Mouse (Mus musculus) E14TG2a.4 (cell line): ENCODE results near the gene Eif2s1.

Source experiments
- CTCF ChIP-seq: conservative IDR thresholded peaks from 2 replicates; pipeline ENCODE4 v1.5.1; 2014; ENCODE audit warnings: low read length
- POU5F1 ChIP-seq: IDR thresholded peaks from 2 replicates; pipeline ENCODE4 v1.6.1; 2014; ENCODE audit warnings: low read length, borderline replicate concordance

- peak; percentile 62 for TF ChIP-seq CTCF
- no peak for TF ChIP-seq POU5F1
Measured at GRCm38 (mm10) chr12:78865434-78865833, 3.8 kb downstream of the Eif2s1 start.
